Mouse (Mus musculus) gastrocnemius, adult 8-10 months (tissue): ENCODE results near the gene E130308A19Rik. TPM values are rescaled to one million over a fixed set of nuclear protein-coding genes. Genes with fewer than 3 reads are reported as not detected.

ENCODE experiments used
- total RNA-seq, 4 experiments: library from RNA; stranded (reverse); gene quantifications; 2 replicates each; pipeline ENCODE4 v1.2.4; 2022

The E130308A19Rik gene
- total RNA-seq, 4 experiments from 2014 or later = 4.6 to 8.9 (median 6.2) TPM

Other genes starting within 250 kb of the E130308A19Rik start
- under 1 TPM in 2 of 4 experiments, not detected in 2; 0.13 to 0.40 TPM for gene Susd1, start 187.6 kb upstream of the E130308A19Rik start, total RNA-seq
- 1 to 10 TPM; 4.6 to 8.7 (median 6.6) TPM for gene Ptbp3, start 76.8 kb upstream of the E130308A19Rik start, total RNA-seq
- 10 to 100 TPM; 46.2 to 62.6 (median 48.7) TPM for gene Hsdl2, start 44.6 kb upstream of the E130308A19Rik start, total RNA-seq
- gene Inip, start 175.4 kb downstream of the E130308A19Rik start, total RNA-seq = 1 to 10 TPM; 2.4 to 3.8 (median 3.0) TPM
- 1 to 10 TPM; 2.9 to 4.5 (median 3.8) TPM for gene Snx30, start 179.6 kb downstream of the E130308A19Rik start, total RNA-seq